Comparison of ENCODE assay signal across 11 mouse cellular contexts in genomic region chr1:13771014-13771463, GRCm38 (mm10).
DNase-seq lines count a peak whose midpoint lies in the region; ATAC-seq and TF ChIP-seq lines count a peak whose summit lies in the region.
"Had no signal": no experiment of that assay in that cellular context is flagged by ENCODE, and none has a peak within 500 bp of the region (broad histone marks: within the 10 kb centered on the region; RNA-seq: fewer than 3 reads in every experiment).

No protein-coding gene starts in this region.

- H3K36me3 ChIP-seq in heart, embryonic 12.5 days: no peaks in the 10 kb centered on the region
- no peaks in the 10 kb centered on the region for H3K36me3 ChIP-seq in heart, adult 2 months (ENCODE audit: control insufficient read depth, insufficient read depth, low read length)
- no peaks in the 10 kb centered on the region for H3K36me3 ChIP-seq in lung, embryonic 14.5 days (ENCODE audit: insufficient read depth)
- no peaks in the 10 kb centered on the region for H3K36me3 ChIP-seq in limb, embryonic 12.5 days
- H3K36me3 ChIP-seq in midbrain, embryonic 14.5 days (ENCODE audit: control insufficient read depth, insufficient read depth, low read length): no peaks in the 10 kb centered on the region
- H3K36me3 ChIP-seq: liver, embryonic 13.5 days had no signal

- no peak overlapping the region for H3K9ac ChIP-seq in heart, embryonic 12.5 days
- no peak overlapping the region for H3K9ac ChIP-seq in heart, adult 2 months (ENCODE audit: low read depth, low read length)
- no peak overlapping the region for H3K9ac ChIP-seq in lung, embryonic 14.5 days
- no peak overlapping the region for H3K9ac ChIP-seq in limb, embryonic 12.5 days (replicated peaks)
- no peak overlapping the region for H3K9ac ChIP-seq in midbrain, embryonic 14.5 days (replicated peaks; ENCODE audit: low read length)
- H3K9ac ChIP-seq: liver, embryonic 13.5 days had no signal

- no peak for TF ChIP-seq POLR2A in heart, adult 2 months (IDR thresholded peaks at IDR 0.05; ENCODE audit: insufficient read depth, low read depth, low read length)

- H3K79me2 ChIP-seq in heart, adult 2 months (replicated peaks; ENCODE audit: control insufficient read depth, insufficient read depth, low read length): no peaks in the 10 kb centered on the region

- peak overlapping the region; percentile 53 for H3K4me2 ChIP-seq in heart, embryonic 12.5 days
- H3K4me2 ChIP-seq in lung, embryonic 14.5 days: peak overlapping the region; percentile 1; the same call in 1 of the 2 replicates
- peak overlapping the region; percentile 32 for H3K4me2 ChIP-seq in limb, embryonic 12.5 days
- no peak overlapping the region for H3K4me2 ChIP-seq in midbrain, embryonic 14.5 days (ENCODE audit: low read length)
- H3K4me2 ChIP-seq: liver, embryonic 13.5 days had no signal

- 0 out of 2 replicates have a peak overlapping the region, but pooled peaks have one; percentile 43 for H3K27ac ChIP-seq in heart, embryonic 12.5 days (ENCODE audit: poor library complexity, severe bottlenecking)
- no peak overlapping the region for H3K27ac ChIP-seq in heart, adult 2 months
- no peak overlapping the region for H3K27ac ChIP-seq in lung, embryonic 14.5 days (ENCODE audit: low read depth)
- H3K27ac ChIP-seq in limb, embryonic 12.5 days: peak overlapping the region; percentile 64; the same call in 1 of the 2 replicates
- no peak overlapping the region for H3K27ac ChIP-seq in midbrain, embryonic 14.5 days (replicated peaks; ENCODE audit: low read depth, low read length)
- H3K27ac ChIP-seq: liver, embryonic 13.5 days had no signal

- peak overlapping the region; percentile 4; the same call in 1 of the 2 replicates for H3K4me3 ChIP-seq in heart, embryonic 12.5 days
- H3K4me3 ChIP-seq in heart, adult 2 months: no peak overlapping the region
- no peak overlapping the region for H3K4me3 ChIP-seq in lung, embryonic 14.5 days (ENCODE audit: low read depth, low read length)
- no peak overlapping the region for H3K4me3 ChIP-seq in limb, embryonic 12.5 days (replicated peaks)
- H3K4me3 ChIP-seq in midbrain, embryonic 14.5 days (replicated peaks; ENCODE audit: low read depth, low read length): no peak overlapping the region
- H3K4me3 ChIP-seq: liver, embryonic 13.5 days had no signal

- DNase-seq in heart, adult 2 months: no peak
- peak; percentile 76 for DNase-seq in lung, embryonic 14.5 days
- no peak for DNase-seq in lung, postnatal 14 days
- DNase-seq in yolk sac, embryonic 10.5 days (ENCODE audit: low spot score): peak; percentile 29
- DNase-seq in midbrain, embryonic 14.5 days: no peak
- no peak for DNase-seq in left cerebral cortex, adult 18-20 months (ENCODE audit: low spot score in 2 of 2)
- DNase-seq: liver, embryonic 13.5 days had no signal

- H3K9me3 ChIP-seq in heart, embryonic 12.5 days (replicated peaks): no peaks in the 10 kb centered on the region
- H3K9me3 ChIP-seq in lung, embryonic 14.5 days (ENCODE audit: low read depth, low read length): no peaks in the 10 kb centered on the region
- no peaks in the 10 kb centered on the region for H3K9me3 ChIP-seq in limb, embryonic 12.5 days
- H3K9me3 ChIP-seq in midbrain, embryonic 14.5 days (ENCODE audit: control insufficient read depth, low read length): no peaks in the 10 kb centered on the region
- H3K9me3 ChIP-seq: liver, embryonic 13.5 days had no signal

- H3K4me1 ChIP-seq in heart, embryonic 12.5 days (replicated peaks): 0 out of 2 replicates have a peak, but pooled peaks cover 9% of the 10 kb centered on the region
- H3K4me1 ChIP-seq in heart, adult 2 months (ENCODE audit: control insufficient read depth, insufficient read depth, low read length): no peaks in the 10 kb centered on the region
- H3K4me1 ChIP-seq in lung, embryonic 14.5 days (ENCODE audit: insufficient read depth): peaks cover 6% of the 10 kb centered on the region; the same call in 1 of the 2 replicates
- H3K4me1 ChIP-seq in limb, embryonic 12.5 days (replicated peaks): peaks cover 13% of the 10 kb centered on the region
- no peaks in the 10 kb centered on the region for H3K4me1 ChIP-seq in midbrain, embryonic 14.5 days (ENCODE audit: control insufficient read depth, insufficient read depth, low read length)
- H3K4me1 ChIP-seq: liver, embryonic 13.5 days had no signal

- intact Hi-C loops in heart, adult 2 months (cut with DNase I): no loop called here

- TF ChIP-seq CTCF in heart, adult 2 months (IDR thresholded peaks at IDR 0.05): no peak
- no peak for TF ChIP-seq CTCF in lung, embryonic 14.5 days (IDR thresholded peaks at IDR 0.05; ENCODE audit: low read depth)

- H3K27me3 ChIP-seq in heart, embryonic 12.5 days (replicated peaks): no peaks in the 10 kb centered on the region
- no peaks in the 10 kb centered on the region for H3K27me3 ChIP-seq in heart, adult 2 months (ENCODE audit: control insufficient read depth, insufficient read depth, low read length)
- H3K27me3 ChIP-seq in lung, embryonic 14.5 days (ENCODE audit: insufficient read depth, low read length): no peaks in the 10 kb centered on the region
- peaks cover 9% of the 10 kb centered on the region; the same call in 1 of the 2 replicates for H3K27me3 ChIP-seq in limb, embryonic 12.5 days
- no peaks in the 10 kb centered on the region for H3K27me3 ChIP-seq in midbrain, embryonic 14.5 days (ENCODE audit: control insufficient read depth, insufficient read depth, low read length)
- H3K27me3 ChIP-seq: liver, embryonic 13.5 days had no signal

- WGBS in heart, embryonic 12.5 days: 18% methylated on average over 10 of the region's 10 CpGs
- WGBS in heart, adult 2 months: 23% methylated on average over 10 of the region's 10 CpGs
- WGBS in lung, embryonic 14.5 days: 12% methylated on average over 10 of the region's 10 CpGs
- WGBS in limb, embryonic 12.5 days: 32% methylated on average over 10 of the region's 10 CpGs
- 75% methylated on average over 10 of the region's 10 CpGs for WGBS in midbrain, embryonic 14.5 days

- peak; percentile 86 for ATAC-seq in heart, embryonic 12.5 days (ENCODE audit: insufficient number of reproducible peaks, low FRiP score)
- ATAC-seq in lung, embryonic 14.5 days (ENCODE audit: insufficient read depth): peak; percentile 90
- peak; percentile 95 for ATAC-seq in limb, embryonic 12.5 days (ENCODE audit: insufficient number of reproducible peaks, insufficient read depth, low FRiP score, low TSS enrichment, low read depth)
- no peak; the same call in 1 of the 2 replicates for ATAC-seq in midbrain, embryonic 14.5 days (ENCODE audit: low FRiP score, low TSS enrichment)
- ATAC-seq: midbrain, embryonic 16.5 days; Patski had no signal

- TF ChIP-seq EP300 in heart, adult 2 months (IDR thresholded peaks at IDR 0.05; ENCODE audit: insufficient read depth, low read depth, low read length): no peak

Comparison
In these comparisons a context has a peak if more than half of its experiments do, and no peak if none do; other contexts are left out.
1. H3K27ac ChIP-seq: peak in heart, embryonic 12.5 days (single experiment) and limb, embryonic 12.5 days (single experiment); none in heart, adult 2 months (single experiment), lung, embryonic 14.5 days (single experiment) and midbrain, embryonic 14.5 days (single experiment).
2. DNase-seq: peak in lung, embryonic 14.5 days (single experiment) and yolk sac, embryonic 10.5 days (single experiment); none in heart, adult 2 months (0 of 2), lung, postnatal 14 days (single experiment), midbrain, embryonic 14.5 days (single experiment) and left cerebral cortex, adult 18-20 months (0 of 2).